Mouse (Mus musculus) midbrain, embryonic 16.5 days (tissue): ENCODE measurements around the gene Nek4. TPM values are rescaled to one million over a fixed set of nuclear protein-coding genes. Genes with fewer than 3 reads are reported as not detected.
A peak's percentile ranks its signal among the peaks of the same experiment; 100 is the strongest.

Experiments used
- ATAC-seq: fragments of 200-750 bp; cut with Nextera tagmentation; 2 replicates; pipeline ENCODE4 v1.8.0; 2017; ENCODE audit warnings: moderate TSS enrichment
- H3K27ac ChIP-seq: fragments of 300-500 bp; sonication (generic); 2 replicates; pipeline ENCODE4 v1.5.1; 2014; ENCODE audit warnings: mild to moderate bottlenecking, low read length, mixed read lengths
- H3K27me3 ChIP-seq: fragments of 300-500 bp; sonication (generic); 2 replicates; pipeline ENCODE4 v1.6.1; 2014; ENCODE audit warnings: low read depth, low read length, mixed read lengths; ENCODE audit not compliant: control insufficient read depth, insufficient read depth
- H3K36me3 ChIP-seq: fragments of 300-500 bp; sonication (generic); 2 replicates; pipeline ENCODE4 v1.6.1; 2014; ENCODE audit warnings: mild to moderate bottlenecking, low read length, moderate library complexity, mixed read lengths; ENCODE audit not compliant: control insufficient read depth, insufficient read depth
- H3K4me1 ChIP-seq: fragments of 300-500 bp; sonication (generic); 2 replicates; pipeline ENCODE4 v1.6.1; 2014; ENCODE audit warnings: mild to moderate bottlenecking, low read length, mixed read lengths; ENCODE audit not compliant: control insufficient read depth, insufficient read depth
- H3K4me2 ChIP-seq: fragments of 300-500 bp; sonication (generic); 2 replicates; pipeline ENCODE4 v1.6.1; 2014; ENCODE audit warnings: mild to moderate bottlenecking, low read length, mixed read lengths
- H3K4me3 ChIP-seq: fragments of 300-500 bp; sonication (generic); 2 replicates; pipeline ENCODE4 v1.5.1; 2014; ENCODE audit warnings: low read depth, mild to moderate bottlenecking, low read length, moderate library complexity, mixed read lengths
- H3K9ac ChIP-seq: fragments of 300-500 bp; sonication (generic); 2 replicates; pipeline ENCODE4 v1.6.1; 2014; ENCODE audit warnings: low read depth, low read length, mixed read lengths
- H3K9me3 ChIP-seq: fragments of 300-500 bp; sonication (generic); replicated peaks from 2 replicates; pipeline ENCODE4 v1.6.1; 2014; ENCODE audit warnings: mild to moderate bottlenecking, low read length, mixed read lengths; ENCODE audit not compliant: control insufficient read depth, poor library complexity, severe bottlenecking
- WGBS: fragments of 180-500 bp; shearing (Covaris S2); extraction: QIAGEN DNeasy Blood & Tissue Kit; methylation state at CpG from one replicate; pipeline ENCODE4 v1.1.7; 2014; 5-methylcytosine and 5-hydroxymethylcytosine counted together
- polyA plus RNA-seq: library from polyadenylated mRNA; unstranded; fragments of >200 nt; fragmentation: Nextera tagmentation; extraction: Ambion mirVana; gene quantifications from 2 replicates; pipeline ENCODE4 v1.2.1, GENCODE M21; 2015

Nek4 gene
- polyA plus RNA-seq, 1 experiment from 2014 or later, result 18.5 TPM

DNA sequence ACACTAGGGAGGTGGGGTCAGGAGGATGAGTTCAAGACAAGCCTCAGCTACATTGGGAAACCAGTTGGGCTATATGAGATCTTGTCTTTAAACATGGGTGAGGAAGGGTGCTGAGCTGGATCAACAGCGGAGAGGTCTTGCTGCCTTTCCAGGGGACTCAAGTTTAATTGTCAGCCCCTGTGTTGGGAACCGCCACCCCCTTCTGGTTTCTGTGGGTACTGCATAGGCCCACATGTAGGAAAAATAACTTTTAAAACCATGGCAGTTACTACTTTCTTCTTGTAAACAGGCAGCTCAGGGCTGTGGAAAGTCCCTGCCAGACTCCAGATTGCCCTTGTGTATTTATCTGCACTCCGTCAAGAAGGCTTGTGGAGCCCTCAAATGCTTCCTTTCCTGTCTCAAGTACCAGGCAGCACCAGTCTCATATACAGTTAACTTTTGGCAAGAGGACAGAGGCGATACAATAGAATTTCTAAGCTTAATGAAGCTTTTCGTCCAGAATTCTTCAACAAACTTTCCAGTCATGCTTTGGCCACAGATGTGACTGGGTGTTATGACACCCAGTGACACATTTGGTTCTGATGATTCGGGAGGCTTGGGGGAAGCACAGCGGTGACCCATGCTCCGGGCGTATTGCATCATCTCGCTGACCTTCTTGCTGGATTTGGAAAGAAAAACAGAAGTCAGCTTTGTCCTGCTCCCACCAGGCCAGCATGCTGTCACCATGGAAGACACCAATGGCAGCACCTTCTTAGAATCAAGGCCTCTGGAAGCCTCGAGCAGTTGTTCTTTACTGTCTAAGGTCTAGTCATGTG, 7.1 kb upstream of the Nek4 start:
- Histone ChIP-seq H3K9me3 (no peaks in the 10 kb centered on the region), H3K27ac (no peak overlapping the region), H3K27me3 (no peaks in the 10 kb centered on the region; the same call in 1 of the 2 replicates), H3K9ac (no peak overlapping the region), H3K4me2 (no peak overlapping the region), H3K4me1 (no peaks in the 10 kb centered on the region), H3K36me3 (no peaks in the 10 kb centered on the region), H3K4me3 (no peak overlapping the region)
- WGBS, result 69% methylated on average over 11 of the region's 11 CpGs
- ATAC-seq, result no peak

- Histone ChIP-seq H3K9me3 (no peaks in the 10 kb centered on the region), H3K27ac (no peak overlapping the region), H3K36me3 (no peaks in the 10 kb centered on the region), H3K9ac (no peak overlapping the region), H3K4me3 (no peak overlapping the region), H3K4me1 (no peaks in the 10 kb centered on the region), H3K27me3 (no peaks in the 10 kb centered on the region; the same call in 1 of the 2 replicates), H3K4me2 (no peak overlapping the region)
- WGBS, result 80% methylated on average over 2 of the region's 2 CpGs
- ATAC-seq, result no peak
Measured at GRCm38 (mm10) chr14:30944745-30945144, 6.4 kb upstream of the Nek4 start.

DNA sequence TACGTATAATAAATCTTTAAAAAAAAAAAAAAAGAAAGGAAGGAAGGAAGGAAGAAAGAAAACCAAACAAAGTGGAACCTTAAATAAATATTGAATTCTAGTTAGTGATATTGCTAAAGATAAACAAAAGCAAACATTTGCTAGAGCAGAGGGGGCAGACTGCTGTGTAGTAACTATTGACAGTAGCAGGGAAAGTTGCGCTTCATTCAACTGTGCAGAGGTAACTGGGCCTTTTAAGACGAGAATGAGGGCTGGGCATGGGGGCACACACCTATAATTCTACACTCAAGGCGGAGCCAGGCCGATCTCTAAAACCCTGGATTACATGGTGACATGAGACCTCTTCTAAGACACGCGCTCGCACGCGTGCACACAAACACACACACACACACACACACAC, 1.2 kb upstream of the Nek4 start:
- H3K4me2 ChIP-seq, result no peak overlapping the region
- no peaks in the 10 kb centered on the region for H3K9me3 ChIP-seq
- H3K4me1 ChIP-seq, result peaks cover 11% of the 10 kb centered on the region
- H3K27me3 ChIP-seq, result no peaks in the 10 kb centered on the region; the same call in 1 of the 2 replicates
- WGBS, result 97% methylated on average over 10 of the region's 10 CpGs
- no peak overlapping the region for H3K27ac ChIP-seq
- H3K36me3 ChIP-seq, result 0 out of 2 replicates have a peak, but pooled peaks cover 4% of the 10 kb centered on the region
- no peak overlapping the region for H3K9ac ChIP-seq
- ATAC-seq, result no peak
- H3K4me3 ChIP-seq, result no peak overlapping the region

DNA sequence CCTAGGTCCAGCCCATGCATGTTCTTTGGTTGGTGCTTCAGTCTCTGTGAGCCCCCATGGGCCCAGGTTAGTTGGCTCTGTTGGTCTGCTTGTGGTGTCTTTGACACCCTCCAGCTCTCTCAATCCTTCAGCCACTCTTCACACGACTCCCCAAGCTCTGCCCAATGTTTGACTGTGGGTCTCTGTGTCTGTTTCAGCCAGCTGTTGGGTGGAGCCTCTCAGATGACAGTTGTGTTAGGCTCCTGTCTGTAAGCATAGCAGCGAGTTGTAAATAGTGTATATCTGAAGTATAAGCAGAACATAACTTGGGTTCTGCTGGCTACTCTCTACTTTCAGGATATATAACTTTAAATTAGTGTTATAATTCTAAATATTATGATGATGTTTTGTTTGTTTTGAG, 7.3 kb downstream of the Nek4 start:
- no peak overlapping the region for H3K9ac ChIP-seq
- peaks cover 18% of the 10 kb centered on the region; the same call in 1 of the 2 replicates for H3K36me3 ChIP-seq
- no peak overlapping the region for H3K27ac ChIP-seq
- no peak overlapping the region for H3K4me2 ChIP-seq
- no peak for ATAC-seq
- H3K27me3 ChIP-seq, result no peaks in the 10 kb centered on the region
- H3K4me1 ChIP-seq, result no peaks in the 10 kb centered on the region
- 82% methylated on average over 2 of the region's 2 CpGs for WGBS
- H3K9me3 ChIP-seq, result no peaks in the 10 kb centered on the region
- no peak overlapping the region for H3K4me3 ChIP-seq

- no peaks in the 10 kb centered on the region for H3K4me1 ChIP-seq
- H3K4me3 ChIP-seq, result no peak overlapping the region
- H3K36me3 ChIP-seq, result peaks cover 20% of the 10 kb centered on the region; the same call in 1 of the 2 replicates
- H3K27me3 ChIP-seq, result no peaks in the 10 kb centered on the region
- H3K9me3 ChIP-seq, result no peaks in the 10 kb centered on the region
- 96% methylated on average over 4 of the region's 4 CpGs for WGBS
- ATAC-seq, result no peak
- no peak overlapping the region for H3K4me2 ChIP-seq
- H3K9ac ChIP-seq, result no peak overlapping the region
- no peak overlapping the region for H3K27ac ChIP-seq
Measured at GRCm38 (mm10) chr14:30959031-30959430, 7.9 kb downstream of the Nek4 start.

DNA sequence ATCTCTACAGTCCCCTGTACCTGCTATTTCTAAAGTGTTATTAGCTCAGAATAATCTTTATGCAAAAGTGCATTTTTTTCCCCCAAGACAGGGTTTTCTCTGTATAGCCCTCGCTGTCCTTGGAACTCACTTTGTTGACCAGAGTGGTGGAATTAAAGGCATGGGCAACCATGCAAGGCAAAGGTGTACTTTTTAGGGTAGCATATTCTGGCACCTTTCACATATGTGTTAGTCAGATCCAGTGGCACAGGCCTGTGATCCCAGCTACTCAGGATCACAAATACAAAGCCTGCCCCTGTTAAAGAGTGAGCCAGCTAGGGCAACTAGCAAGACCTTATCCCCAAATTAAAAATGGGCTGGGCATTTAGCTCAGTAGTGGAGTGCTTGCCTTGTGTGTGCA, 9.2 kb downstream of the Nek4 start:
- WGBS, result 95% methylated on average over 1 of the region's 1 CpGs

GRCm38 (mm10) chr14:30974204-30974603, 23.0 kb downstream of the Nek4 start:
- H3K27ac ChIP-seq, result peak overlapping the region; percentile 18; the same call in 1 of the 2 replicates
- no peaks in the 10 kb centered on the region for H3K9me3 ChIP-seq
- H3K4me1 ChIP-seq, result no peaks in the 10 kb centered on the region
- H3K36me3 ChIP-seq, result peaks cover 34% of the 10 kb centered on the region
- no peak overlapping the region for H3K4me3 ChIP-seq
- H3K4me2 ChIP-seq, result no peak overlapping the region
- no peak overlapping the region for H3K9ac ChIP-seq
- WGBS, result 41% methylated on average over 6 of the region's 6 CpGs
- no peak for ATAC-seq
- H3K27me3 ChIP-seq, result no peaks in the 10 kb centered on the region

More for the DNA sequence above, 9.2 kb downstream of the Nek4 start:
- Histone ChIP-seq H3K9ac (no peak overlapping the region), H3K36me3 (peaks cover 17% of the 10 kb centered on the region; the same call in 1 of the 2 replicates), H3K27me3 (no peaks in the 10 kb centered on the region), H3K9me3 (no peaks in the 10 kb centered on the region), H3K4me2 (no peak overlapping the region), H3K4me1 (no peaks in the 10 kb centered on the region), H3K27ac (no peak overlapping the region), H3K4me3 (no peak overlapping the region)
- ATAC-seq, result no peak

DNA sequence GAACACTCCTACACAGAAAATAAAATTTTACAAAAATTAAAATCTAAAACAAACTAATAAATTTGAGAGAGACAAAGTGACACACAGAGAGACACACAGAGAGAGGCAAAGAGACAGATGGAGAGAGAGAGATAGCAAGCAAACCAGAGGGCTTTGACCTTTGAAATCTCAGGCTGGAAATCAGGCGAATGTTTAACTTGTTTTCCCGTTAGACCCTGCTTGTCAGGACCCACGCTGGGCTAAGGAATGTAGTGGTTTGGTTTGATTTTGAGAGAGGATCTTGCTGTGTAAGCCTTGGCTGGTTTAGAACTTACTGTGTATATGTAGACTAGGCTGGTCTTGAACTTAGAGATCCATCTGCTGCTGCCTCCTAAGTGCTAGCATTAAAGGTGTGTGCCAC, 25.0 kb downstream of the Nek4 start:
- Histone ChIP-seq H3K9me3 (no peaks in the 10 kb centered on the region), H3K36me3 (peaks cover 23% of the 10 kb centered on the region), H3K4me3 (no peak overlapping the region), H3K4me2 (no peak overlapping the region), H3K9ac (no peak overlapping the region), H3K27me3 (no peaks in the 10 kb centered on the region), H3K27ac (no peak overlapping the region), H3K4me1 (no peaks in the 10 kb centered on the region)
- 85% methylated on average over 3 of the region's 3 CpGs for WGBS
- no peak for ATAC-seq

DNA sequence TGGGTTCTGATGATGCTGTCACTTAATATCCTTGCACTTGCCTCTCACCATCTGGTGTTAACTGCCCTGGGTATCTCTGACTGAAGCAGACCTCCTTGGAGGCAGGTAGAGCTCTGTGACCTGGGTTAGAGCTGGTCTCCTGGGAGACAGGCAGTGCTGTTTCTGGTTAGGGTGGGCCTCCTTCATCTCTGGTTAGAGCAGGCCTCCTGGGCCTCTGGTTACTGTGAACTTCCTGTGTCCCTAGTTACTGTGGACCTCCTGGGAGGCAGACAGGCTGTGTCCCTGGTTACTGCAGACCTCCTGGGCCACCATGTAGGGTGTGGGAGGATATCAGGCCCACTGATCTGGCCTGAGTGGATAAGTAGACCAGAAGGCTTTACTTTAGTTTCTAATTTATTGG, 45.2 kb downstream of the Nek4 start:
- H3K4me3 ChIP-seq, result no peak overlapping the region
- no peak overlapping the region for H3K4me2 ChIP-seq
- peaks cover 8% of the 10 kb centered on the region for H3K4me1 ChIP-seq
- H3K27me3 ChIP-seq, result no peaks in the 10 kb centered on the region
- H3K36me3 ChIP-seq, result no peaks in the 10 kb centered on the region; the same call in 1 of the 2 replicates
- H3K9ac ChIP-seq, result no peak overlapping the region
- no peak overlapping the region for H3K27ac ChIP-seq
- ATAC-seq, result no peak
- no peaks in the 10 kb centered on the region for H3K9me3 ChIP-seq
